Mouse (Mus musculus) midbrain, embryonic 14.5 days (tissue): ENCODE measurements around the gene Tmem35b. TPM values are rescaled to one million over a fixed set of nuclear protein-coding genes. Genes with fewer than 3 reads are reported as not detected.

Experiments
- ATAC-seq: fragments of 200-750 bp; cut with Nextera tagmentation; 2 replicates; pipeline ENCODE4 v1.8.0; 2017; ENCODE audit warnings: moderate number of reproducible peaks, moderate library complexity; ENCODE audit not compliant: low FRiP score, low TSS enrichment
- DNase-seq: peaks from one replicate; pipeline ENCODE4 v3.0.0-alpha.2; 2015
- H3K27ac ChIP-seq: fragments of 300-500 bp; sonication (generic); replicated peaks from 2 replicates; pipeline ENCODE4 v1.5.1; 2014; ENCODE audit warnings: mild to moderate bottlenecking, low read depth, low read length, moderate library complexity
- H3K27me3 ChIP-seq: fragments of 300-500 bp; sonication (generic); 2 replicates; pipeline ENCODE4 v1.6.1; 2014; ENCODE audit warnings: low read length, control low read depth, mixed read lengths; ENCODE audit not compliant: control insufficient read depth, insufficient read depth
- H3K36me3 ChIP-seq: fragments of 300-500 bp; sonication (generic); 2 replicates; pipeline ENCODE4 v1.6.1; 2014; ENCODE audit warnings: low read length, control low read depth; ENCODE audit not compliant: control insufficient read depth, insufficient read depth
- H3K4me1 ChIP-seq: fragments of 300-500 bp; sonication (generic); 2 replicates; pipeline ENCODE4 v1.6.1; 2014; ENCODE audit warnings: mild to moderate bottlenecking, antibody characterized with exemption, low read length, control low read depth; ENCODE audit not compliant: control insufficient read depth, insufficient read depth
- H3K4me2 ChIP-seq: fragments of 300-500 bp; sonication (generic); 2 replicates; pipeline ENCODE4 v1.6.1; 2014; ENCODE audit warnings: mild to moderate bottlenecking, low read length, moderate library complexity
- H3K4me3 ChIP-seq: fragments of 300-500 bp; sonication (generic); replicated peaks from 2 replicates; pipeline ENCODE4 v1.5.1; 2014; ENCODE audit warnings: low read depth, low read length
- H3K9ac ChIP-seq: fragments of 300-500 bp; sonication (generic); replicated peaks from 2 replicates; pipeline ENCODE4 v1.6.1; 2014; ENCODE audit warnings: mild to moderate bottlenecking, low read length, moderate library complexity
- H3K9me3 ChIP-seq: fragments of 300-500 bp; sonication (generic); 2 replicates; pipeline ENCODE4 v1.6.1; 2016; ENCODE audit warnings: low read length, control low read depth, mixed read lengths; ENCODE audit not compliant: control insufficient read depth
- WGBS: fragments of 180-500 bp; shearing (Covaris S2); extraction: QIAGEN DNeasy Blood & Tissue Kit; methylation state at CpG from one replicate; pipeline ENCODE4 v1.1.7; 2014; 5-methylcytosine and 5-hydroxymethylcytosine counted together
- polyA plus RNA-seq: library from polyadenylated mRNA; unstranded; fragments of >200 nt; fragmentation: Nextera tagmentation; extraction: Ambion mirVana; gene quantifications from 2 replicates; pipeline ENCODE4 v1.2.1, GENCODE M21; 2014

Gene Tmem35b
- polyA plus RNA-seq, 1 experiment from 2014 or later, result 15.7 TPM

DNA sequence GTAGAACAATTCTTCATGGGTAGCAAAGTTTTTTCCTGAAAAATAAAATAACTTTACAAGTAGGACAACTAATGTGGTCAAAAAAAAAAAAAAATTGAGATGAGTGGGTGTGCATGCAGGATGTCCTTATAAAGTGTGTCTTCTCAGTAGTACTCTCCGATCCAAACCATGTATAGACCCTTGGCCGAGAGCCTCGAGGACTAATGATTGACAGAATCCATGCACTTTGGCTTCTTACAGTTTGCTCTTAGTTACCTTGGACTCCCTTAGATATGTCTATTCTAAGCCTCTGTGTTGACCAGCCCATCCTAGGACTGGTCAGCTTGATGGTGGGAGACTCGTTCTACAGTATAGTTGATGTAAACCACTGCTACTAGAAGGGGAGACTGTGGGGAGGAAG lies 15.9 kb upstream of the Tmem35b start:
- H3K9me3 ChIP-seq, result no peaks in the 10 kb centered on the region
- no peak overlapping the region for H3K9ac ChIP-seq
- H3K27ac ChIP-seq, result no peak overlapping the region
- no peak overlapping the region for H3K4me2 ChIP-seq
- 97% methylated on average over 4 of the region's 4 CpGs for WGBS
- no peak overlapping the region for H3K4me3 ChIP-seq
- no peaks in the 10 kb centered on the region for H3K4me1 ChIP-seq
- ATAC-seq, result no peak
- peaks cover 60% of the 10 kb centered on the region for H3K36me3 ChIP-seq
- H3K27me3 ChIP-seq, result no peaks in the 10 kb centered on the region
- no peak for DNase-seq

DNA sequence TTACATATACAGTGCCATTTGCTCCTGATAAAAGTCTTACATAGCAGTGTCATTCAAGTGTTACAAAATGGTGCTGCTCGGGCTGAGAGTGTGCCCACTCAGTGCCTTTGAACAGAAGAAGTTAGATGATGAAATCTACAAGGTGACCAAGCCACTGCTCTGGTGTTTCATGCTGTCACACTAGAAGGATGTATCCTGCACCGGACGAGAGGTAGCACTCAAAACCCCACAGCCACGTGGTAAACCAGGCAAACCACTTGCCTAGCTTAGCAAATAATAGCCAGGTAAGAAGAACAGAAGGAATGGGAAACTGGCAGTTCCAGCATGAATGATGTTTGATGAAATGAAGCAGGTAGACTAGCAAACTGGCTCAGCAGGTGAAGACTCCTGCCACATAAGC lies 12.9 kb upstream of the Tmem35b start:
- peaks cover 46% of the 10 kb centered on the region for H3K36me3 ChIP-seq
- 80% methylated on average over 4 of the region's 4 CpGs for WGBS
- ATAC-seq, result no peak

DNA sequence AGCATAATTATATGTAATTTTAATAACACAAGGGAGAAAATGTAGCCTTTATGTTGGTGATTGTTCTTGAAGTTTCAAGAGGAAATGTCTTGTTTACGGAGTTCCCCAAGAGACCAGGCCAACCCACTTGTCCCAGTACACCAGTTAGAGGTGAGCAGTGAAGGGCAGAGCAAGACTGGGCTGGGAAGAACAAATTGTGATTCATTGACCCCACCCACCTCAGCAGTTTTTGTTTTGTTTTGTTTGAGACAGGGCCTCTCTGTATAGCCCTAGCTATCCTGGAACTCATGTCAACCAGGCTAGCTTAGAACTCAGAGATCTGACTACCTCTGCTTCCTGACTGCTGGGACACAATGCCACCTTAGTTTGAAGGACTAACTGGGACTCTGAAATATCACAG lies 840 bp downstream of the Tmem35b start:
- WGBS, result 96% methylated on average over 1 of the region's 1 CpGs
- Histone ChIP-seq H3K27me3 (no peaks in the 10 kb centered on the region), H3K4me2 (no peak overlapping the region), H3K36me3 (peaks cover 22% of the 10 kb centered on the region), H3K4me3 (no peak overlapping the region), H3K4me1 (peaks cover 9% of the 10 kb centered on the region; the same call in 1 of the 2 replicates), H3K27ac (no peak overlapping the region), H3K9me3 (no peaks in the 10 kb centered on the region), H3K9ac (no peak overlapping the region)
- DNase-seq, result no peak
- no peak for ATAC-seq

More for the DNA sequence above, 12.9 kb upstream of the Tmem35b start:
- H3K9ac ChIP-seq, result no peak overlapping the region
- H3K4me1 ChIP-seq, result no peaks in the 10 kb centered on the region
- H3K27ac ChIP-seq, result no peak overlapping the region
- H3K27me3 ChIP-seq, result no peaks in the 10 kb centered on the region
- no peak for DNase-seq
- H3K4me2 ChIP-seq, result no peak overlapping the region
- H3K4me3 ChIP-seq, result no peak overlapping the region
- H3K9me3 ChIP-seq, result no peaks in the 10 kb centered on the region

DNA sequence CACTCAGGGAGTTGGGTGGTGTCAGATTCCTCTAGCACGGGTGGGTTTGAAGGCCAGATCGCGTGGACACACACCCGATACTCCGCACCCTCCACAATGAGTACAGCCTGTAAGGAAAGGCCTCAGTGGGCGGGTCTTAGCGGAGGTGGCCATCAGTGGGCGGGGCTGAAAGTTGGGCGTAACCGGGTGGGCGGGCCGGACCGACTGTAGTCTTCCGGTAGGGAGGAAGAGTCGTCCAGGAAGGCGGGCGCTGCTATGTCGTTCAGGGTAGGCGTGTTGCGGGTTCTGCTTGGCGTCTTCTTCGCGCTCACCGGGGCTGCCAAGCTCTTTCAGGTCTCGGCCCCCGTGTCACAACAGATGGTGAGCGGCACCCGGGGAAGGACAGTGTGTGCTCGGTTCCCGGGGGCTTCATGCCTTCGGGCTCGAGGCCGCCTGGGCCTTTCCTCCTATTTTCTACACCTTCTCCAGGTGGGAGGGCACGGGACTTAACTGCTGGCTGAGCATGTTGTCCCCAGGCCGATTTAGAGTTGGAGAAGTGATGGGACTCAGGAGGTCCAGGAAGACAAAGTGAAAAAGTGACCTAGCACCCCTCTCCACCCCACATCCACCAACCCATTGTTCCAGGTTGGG lies 2.5 kb downstream of the Tmem35b start:
- H3K27ac ChIP-seq, result peak overlapping the region; percentile 49; the same call in 1 of the 2 replicates
- under 1% methylated on average over 35 of the region's 35 CpGs for WGBS
- peak; percentile 81; the same call in 1 of the 2 replicates for ATAC-seq

DNA sequence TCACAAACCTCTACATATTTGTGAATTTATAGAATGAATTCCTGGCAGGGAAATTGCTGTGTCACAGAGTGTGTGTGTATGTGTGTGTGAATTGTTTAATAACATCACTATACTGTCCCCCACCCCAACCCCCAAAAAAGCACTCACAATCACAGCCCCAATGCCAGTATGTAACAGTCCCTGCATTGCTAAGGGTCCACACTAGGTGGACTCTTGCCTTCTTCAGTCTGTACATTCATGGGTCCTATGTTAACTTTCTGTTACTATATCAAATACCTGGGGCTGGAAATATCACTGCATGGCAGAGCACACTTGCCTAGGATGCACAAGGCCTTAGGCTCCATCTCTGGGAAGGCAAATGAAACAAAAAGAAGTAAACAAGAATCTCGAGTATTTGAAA lies 11.2 kb downstream of the Tmem35b start:
- no peaks in the 10 kb centered on the region for H3K9me3 ChIP-seq
- no peak overlapping the region for H3K27ac ChIP-seq
- H3K27me3 ChIP-seq, result no peaks in the 10 kb centered on the region
- no peak overlapping the region for H3K9ac ChIP-seq
- H3K4me1 ChIP-seq, result 0 out of 2 replicates have a peak, but pooled peaks cover 4% of the 10 kb centered on the region
- no peak overlapping the region for H3K4me2 ChIP-seq
- no peak overlapping the region for H3K4me3 ChIP-seq
- no peak for DNase-seq
- ATAC-seq, result no peak
- no peaks in the 10 kb centered on the region for H3K36me3 ChIP-seq
- 65% methylated on average over 1 of the region's 1 CpGs for WGBS

More for the DNA sequence above, 2.5 kb downstream of the Tmem35b start:
- Histone ChIP-seq H3K9me3 (no peaks in the 10 kb centered on the region), H3K4me2 (peak overlapping the region; percentile 82), H3K4me1 (peaks cover 9% of the 10 kb centered on the region; the same call in 1 of the 2 replicates), H3K27me3 (no peaks in the 10 kb centered on the region), H3K4me3 (peak overlapping the region; percentile 62), H3K36me3 (peaks cover 20% of the 10 kb centered on the region), H3K9ac (peak overlapping the region; percentile 72)
- peak; percentile 90 for DNase-seq

DNA sequence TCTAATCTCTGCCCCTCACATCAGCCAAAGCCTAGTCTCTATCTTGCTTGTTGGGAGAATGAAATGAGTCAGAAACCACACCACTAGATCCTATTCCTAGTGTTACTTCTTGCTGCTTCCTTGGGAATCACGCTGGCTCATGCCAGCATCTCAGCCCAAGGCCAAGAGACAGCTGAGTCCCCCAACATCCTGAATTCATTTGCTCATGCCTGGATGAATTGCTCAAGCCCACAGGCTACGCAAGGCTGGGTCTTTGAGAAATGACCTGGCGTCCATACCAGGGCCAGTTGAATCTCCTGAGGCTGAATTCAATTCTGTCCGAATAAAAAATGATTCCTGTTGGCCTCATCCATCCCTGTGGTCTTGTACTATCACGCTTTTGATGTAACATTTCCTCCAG lies 14.1 kb downstream of the Tmem35b start:
- Histone ChIP-seq H3K4me2 (no peak overlapping the region), H3K4me3 (no peak overlapping the region), H3K36me3 (no peaks in the 10 kb centered on the region), H3K9ac (no peak overlapping the region), H3K27me3 (no peaks in the 10 kb centered on the region), H3K27ac (no peak overlapping the region), H3K4me1 (0 out of 2 replicates have a peak, but pooled peaks cover 4% of the 10 kb centered on the region), H3K9me3 (no peaks in the 10 kb centered on the region)
- no peak for ATAC-seq
- no peak for DNase-seq
- 86% methylated on average over 5 of the region's 5 CpGs for WGBS

DNA sequence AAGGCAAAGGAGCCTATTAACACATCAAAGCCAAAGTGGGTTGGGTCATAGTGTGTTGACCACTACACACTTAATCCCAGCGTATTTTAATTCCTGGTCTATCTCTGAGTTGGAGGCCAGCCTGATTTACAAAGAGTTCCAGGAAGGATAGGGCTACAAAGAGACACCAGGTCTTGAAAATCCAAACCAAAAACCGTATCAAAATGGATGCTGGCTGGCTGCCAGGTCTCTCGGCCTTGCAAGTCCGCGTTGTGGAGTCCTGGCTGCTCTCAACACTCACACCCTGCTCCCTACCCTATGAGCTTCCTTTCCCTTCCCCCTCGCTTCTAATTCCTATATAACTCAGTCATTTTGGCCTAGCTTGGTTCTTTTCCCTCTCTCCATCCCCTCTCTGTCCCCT lies 15.0 kb downstream of the Tmem35b start:
- H3K36me3 ChIP-seq, result no peaks in the 10 kb centered on the region
- no peak overlapping the region for H3K27ac ChIP-seq
- H3K27me3 ChIP-seq, result no peaks in the 10 kb centered on the region
- H3K9me3 ChIP-seq, result no peaks in the 10 kb centered on the region
- no peak overlapping the region for H3K4me2 ChIP-seq
- 15% methylated on average over 6 of the region's 6 CpGs for WGBS
- DNase-seq (peak; percentile 57), ATAC-seq (no peak)
- no peak overlapping the region for H3K9ac ChIP-seq
- no peak overlapping the region for H3K4me3 ChIP-seq
- 0 out of 2 replicates have a peak, but pooled peaks cover 4% of the 10 kb centered on the region for H3K4me1 ChIP-seq

DNA sequence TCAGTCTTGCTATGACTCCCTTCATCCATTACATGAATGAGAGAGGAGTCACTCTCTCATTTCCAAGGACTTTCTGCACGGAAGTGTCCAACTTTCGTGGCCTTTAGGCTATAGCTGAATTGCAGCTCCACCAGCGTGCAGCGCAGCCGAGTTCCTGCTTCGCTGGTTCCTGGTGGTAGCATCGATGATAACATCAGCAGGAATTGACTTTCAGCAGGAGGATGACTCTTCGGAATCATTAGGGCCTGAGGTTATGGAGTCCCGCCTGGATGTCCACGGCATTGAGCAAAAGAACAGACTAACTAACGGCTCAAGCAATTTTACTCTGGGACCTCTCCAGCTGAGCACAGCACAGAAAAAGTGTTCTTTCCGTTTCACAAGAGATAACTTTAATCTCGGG lies 26.5 kb downstream of the Tmem35b start:
- no peak overlapping the region for H3K4me2 ChIP-seq
- H3K9me3 ChIP-seq, result no peaks in the 10 kb centered on the region
- no peak for DNase-seq
- H3K4me1 ChIP-seq, result no peaks in the 10 kb centered on the region
- 85% methylated on average over 13 of the region's 13 CpGs for WGBS
- H3K27me3 ChIP-seq, result no peaks in the 10 kb centered on the region
- no peak overlapping the region for H3K9ac ChIP-seq
- no peak overlapping the region for H3K4me3 ChIP-seq
- ATAC-seq, result no peak
- H3K27ac ChIP-seq, result no peak overlapping the region
- H3K36me3 ChIP-seq, result no peaks in the 10 kb centered on the region

DNA sequence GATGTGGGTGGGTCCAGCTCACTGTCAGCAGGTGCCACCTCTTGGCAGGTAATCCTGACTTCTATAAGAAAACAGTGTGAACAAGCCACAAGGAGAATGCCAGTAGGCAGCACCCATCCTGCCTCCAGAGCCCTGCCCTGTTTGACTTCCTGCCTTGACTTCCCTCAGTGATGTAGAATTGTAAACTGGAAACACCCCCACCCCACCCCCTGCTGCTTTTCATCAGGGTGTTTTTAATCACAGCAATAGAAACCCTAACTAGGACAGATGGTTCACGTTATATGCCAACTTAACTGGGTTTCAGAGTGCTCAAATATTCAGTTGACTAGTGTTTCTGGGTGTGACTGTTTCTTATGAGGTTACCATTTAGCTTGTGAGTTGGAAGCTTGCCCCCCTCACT lies 29.9 kb downstream of the Tmem35b start:
- ATAC-seq, result no peak

More for the DNA sequence above, 29.9 kb downstream of the Tmem35b start:
- H3K4me2 ChIP-seq, result no peak overlapping the region
- H3K36me3 ChIP-seq, result no peaks in the 10 kb centered on the region
- H3K4me1 ChIP-seq, result no peaks in the 10 kb centered on the region
- no peak overlapping the region for H3K9ac ChIP-seq
- no peaks in the 10 kb centered on the region for H3K27me3 ChIP-seq
- no peaks in the 10 kb centered on the region for H3K9me3 ChIP-seq
- no peak overlapping the region for H3K4me3 ChIP-seq
- no peak for DNase-seq
- H3K27ac ChIP-seq, result no peak overlapping the region
- WGBS, result 83% methylated on average over 1 of the region's 1 CpGs
